Mouse (Mus musculus): Measurements from ENCODE around the gene Cabp4. TPM values are rescaled to one million over a fixed set of nuclear protein-coding genes. Genes with fewer than 3 reads are reported as not detected.

Cabp4 gene
- polyA plus RNA-seq, 1 experiment from 2014 or later = 0.09 TPM

DNA sequence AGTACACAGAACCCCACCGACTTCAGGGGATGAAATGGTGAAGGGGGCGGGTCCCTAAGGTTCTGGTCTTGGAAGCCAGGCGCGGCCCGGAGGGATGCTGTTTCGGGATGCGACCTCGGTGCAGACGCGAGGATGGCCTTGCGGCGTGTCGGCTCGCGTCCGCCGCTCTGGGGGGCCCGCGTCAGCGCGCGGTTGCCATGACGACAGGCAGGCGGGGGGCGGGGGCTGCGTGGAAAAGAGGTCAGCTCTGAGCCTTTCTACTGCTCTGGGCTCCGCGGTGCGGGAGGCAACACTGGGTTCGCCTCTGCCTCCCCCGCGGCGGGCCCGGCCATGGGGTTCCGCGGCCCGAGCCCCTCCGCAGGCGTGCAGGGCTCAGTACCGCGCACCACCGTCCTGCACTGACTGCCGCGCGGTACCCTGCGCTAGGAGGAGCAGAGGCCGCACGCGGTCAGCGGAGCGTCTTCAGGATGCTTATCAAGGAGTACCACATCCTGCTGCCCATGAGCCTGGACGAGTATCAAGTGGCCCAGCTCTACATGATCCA is 43.0 kb downstream of the Cabp4 start:
- peaks cover 43% of the 10 kb centered on the region for H3K27me3 ChIP-seq
- peak overlapping the region; percentile 66 for H3K9ac ChIP-seq
- under 1% methylated on average over 52 of the region's 52 CpGs for WGBS
- H3K27ac ChIP-seq = no peak overlapping the region
- ATAC-seq (ENCODE audit: low FRiP score) = peak; percentile 10; the same call in 1 of the 2 replicates
- H3K4me1 ChIP-seq = peaks cover 54% of the 10 kb centered on the region
- H3K36me3 ChIP-seq (replicated peaks) = no peaks in the 10 kb centered on the region
- no peaks in the 10 kb centered on the region for H3K9me3 ChIP-seq
- H3K4me2 ChIP-seq = peak overlapping the region; percentile 95
- H3K4me3 ChIP-seq (replicated peaks) = peak overlapping the region; percentile 57

DNA sequence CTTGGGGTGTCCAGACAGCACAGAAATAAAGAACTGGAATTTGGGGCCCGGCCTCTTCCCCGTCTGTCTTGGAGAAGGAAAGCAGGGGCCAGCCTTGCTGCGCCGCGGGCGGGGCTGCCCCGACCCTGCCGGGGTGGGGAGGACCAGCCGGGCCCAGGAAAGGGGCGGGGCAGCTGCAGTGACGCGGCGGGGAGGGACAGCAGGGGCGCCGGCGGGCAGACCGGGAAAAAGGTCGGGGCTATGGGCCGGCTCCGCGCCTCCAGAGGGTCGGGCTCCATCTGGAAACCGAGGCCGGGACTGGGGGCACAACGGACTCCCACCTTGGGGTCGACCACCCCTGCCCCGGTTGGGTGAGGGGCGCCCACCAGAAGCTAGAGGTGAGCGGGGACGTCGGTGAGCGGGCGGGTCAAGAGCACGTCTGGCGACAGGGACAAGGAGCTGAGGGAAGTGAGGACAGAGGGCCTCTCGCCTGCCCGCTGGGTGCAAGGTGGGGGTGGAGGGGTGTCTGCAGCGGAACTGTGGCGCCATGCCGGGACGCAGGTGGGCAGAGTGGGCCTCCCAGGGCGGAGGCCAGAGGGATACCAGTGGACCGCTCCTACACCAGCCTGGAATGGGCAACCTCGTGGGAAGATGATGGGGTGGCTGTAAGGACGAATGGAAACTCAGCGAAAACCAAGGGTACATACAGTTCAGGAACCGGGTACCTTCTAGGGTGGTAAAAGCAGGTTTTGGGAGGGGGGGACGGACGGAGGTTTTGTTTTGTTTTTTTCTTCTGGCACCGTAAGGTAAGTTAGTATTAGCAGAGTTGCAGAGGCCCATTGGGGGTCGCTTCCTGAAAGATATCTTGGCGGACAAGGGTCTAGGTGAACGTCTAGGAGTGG is 43.8 kb downstream of the Cabp4 start, which contains the start of gene Pitpnm1:
TSS of gene Pitpnm1 (plus strand) at position 162 of the 881 bp plus-strand sequence.
- Histone ChIP-seq H3K36me3 (replicated peaks) (no peaks in the 10 kb centered on the region), H3K27me3 (peaks cover 43% of the 10 kb centered on the region), H3K4me3 (replicated peaks) (peak within 1 kb of the TSS; percentile 57), H3K4me2 (peak within 1 kb of the TSS; percentile 95), H3K4me1 (peaks cover 54% of the 10 kb centered on the region), H3K9me3 (no peaks in the 10 kb centered on the region), H3K9ac (peak within 1 kb of the TSS; percentile 66), H3K27ac (no peak within 1 kb of the TSS)
- no peak for ATAC-seq (ENCODE audit: low FRiP score)
- WGBS = 1% methylated on average over 53 of the region's 53 CpGs

DNA sequence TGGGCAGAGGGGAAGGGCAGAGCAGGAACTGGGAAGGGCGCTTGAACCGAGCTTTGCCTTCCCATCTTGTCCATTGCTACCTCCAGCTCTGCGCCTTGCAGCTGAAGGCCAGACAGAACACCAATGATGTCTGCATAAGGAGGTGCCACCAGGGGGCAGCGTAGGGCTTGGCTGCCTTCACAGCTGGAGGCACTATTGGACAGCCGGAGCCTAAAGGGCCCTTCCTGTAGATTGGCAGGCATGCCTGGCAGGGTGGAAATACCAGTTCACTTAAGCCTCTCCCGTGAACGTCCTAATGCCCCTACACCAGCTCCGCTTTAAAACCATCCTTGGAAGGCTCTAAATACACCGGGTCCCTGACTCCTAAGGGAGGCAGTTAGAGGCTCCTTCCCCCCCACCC is 44.8 kb downstream of the Cabp4 start:
- WGBS = 9% methylated on average over 9 of the region's 9 CpGs
- Histone ChIP-seq H3K9me3 (no peaks in the 10 kb centered on the region), H3K36me3 (replicated peaks) (no peaks in the 10 kb centered on the region), H3K27ac (no peak overlapping the region), H3K4me2 (peak overlapping the region; percentile 95), H3K4me1 (peaks cover 54% of the 10 kb centered on the region), H3K9ac (no peak overlapping the region), H3K4me3 (replicated peaks) (no peak overlapping the region), H3K27me3 (peaks cover 43% of the 10 kb centered on the region)
- ATAC-seq (ENCODE audit: low FRiP score) = no peak

DNA sequence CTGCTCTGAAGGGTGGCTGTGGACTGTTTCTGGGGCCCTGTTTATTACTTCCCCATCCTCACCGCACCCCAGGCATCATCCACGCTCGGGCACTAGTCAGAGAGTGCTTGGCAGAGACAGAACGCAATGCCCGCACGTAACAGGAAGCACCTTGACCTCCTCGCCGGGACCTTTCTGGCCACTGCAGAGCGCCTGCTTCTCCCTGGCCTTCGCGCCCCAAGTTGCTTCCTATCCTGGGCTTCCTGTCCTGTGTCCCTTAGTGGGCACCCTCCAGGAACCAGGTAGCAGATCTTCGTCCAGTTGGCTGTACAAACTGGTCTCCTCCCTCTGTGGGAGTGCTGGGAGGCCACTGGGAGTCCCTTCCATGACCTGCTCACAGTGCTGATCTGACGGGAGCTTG is 45.4 kb downstream of the Cabp4 start:
- ATAC-seq (ENCODE audit: low FRiP score) = no peak
- no peak overlapping the region for H3K9ac ChIP-seq
- no peaks in the 10 kb centered on the region for H3K36me3 ChIP-seq (replicated peaks)
- H3K27ac ChIP-seq = 0 out of 2 replicates have a peak overlapping the region, but pooled peaks have one; percentile 0
- peaks cover 54% of the 10 kb centered on the region for H3K4me1 ChIP-seq
- no peak overlapping the region for H3K4me3 ChIP-seq (replicated peaks)
- 89% methylated on average over 13 of the region's 13 CpGs for WGBS
- 0 out of 2 replicates have a peak overlapping the region, but pooled peaks have one; percentile 95 for H3K4me2 ChIP-seq
- H3K27me3 ChIP-seq = peaks cover 43% of the 10 kb centered on the region
- no peaks in the 10 kb centered on the region for H3K9me3 ChIP-seq

DNA sequence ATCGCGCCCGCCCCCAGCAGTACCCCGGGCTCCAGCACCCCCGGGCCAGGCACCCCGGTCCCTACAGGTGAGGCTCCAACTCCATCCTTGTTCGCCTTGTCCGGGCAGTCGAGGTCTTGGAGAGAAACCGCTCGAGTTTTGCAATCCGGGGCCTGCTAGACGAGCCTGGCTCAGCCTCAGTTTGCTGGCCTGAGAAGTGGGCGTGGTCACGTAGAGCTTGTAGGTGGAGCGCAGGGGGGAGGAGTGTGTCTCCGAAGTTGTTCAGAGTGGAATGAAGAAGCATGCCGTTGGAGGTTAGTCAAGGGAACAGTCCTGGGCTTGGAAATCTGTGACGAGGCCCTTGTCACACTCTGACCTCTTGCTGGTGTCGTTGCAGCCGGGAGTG is 46.4 kb downstream of the Cabp4 start:
- H3K4me1 ChIP-seq = peaks cover 54% of the 10 kb centered on the region

DNA sequence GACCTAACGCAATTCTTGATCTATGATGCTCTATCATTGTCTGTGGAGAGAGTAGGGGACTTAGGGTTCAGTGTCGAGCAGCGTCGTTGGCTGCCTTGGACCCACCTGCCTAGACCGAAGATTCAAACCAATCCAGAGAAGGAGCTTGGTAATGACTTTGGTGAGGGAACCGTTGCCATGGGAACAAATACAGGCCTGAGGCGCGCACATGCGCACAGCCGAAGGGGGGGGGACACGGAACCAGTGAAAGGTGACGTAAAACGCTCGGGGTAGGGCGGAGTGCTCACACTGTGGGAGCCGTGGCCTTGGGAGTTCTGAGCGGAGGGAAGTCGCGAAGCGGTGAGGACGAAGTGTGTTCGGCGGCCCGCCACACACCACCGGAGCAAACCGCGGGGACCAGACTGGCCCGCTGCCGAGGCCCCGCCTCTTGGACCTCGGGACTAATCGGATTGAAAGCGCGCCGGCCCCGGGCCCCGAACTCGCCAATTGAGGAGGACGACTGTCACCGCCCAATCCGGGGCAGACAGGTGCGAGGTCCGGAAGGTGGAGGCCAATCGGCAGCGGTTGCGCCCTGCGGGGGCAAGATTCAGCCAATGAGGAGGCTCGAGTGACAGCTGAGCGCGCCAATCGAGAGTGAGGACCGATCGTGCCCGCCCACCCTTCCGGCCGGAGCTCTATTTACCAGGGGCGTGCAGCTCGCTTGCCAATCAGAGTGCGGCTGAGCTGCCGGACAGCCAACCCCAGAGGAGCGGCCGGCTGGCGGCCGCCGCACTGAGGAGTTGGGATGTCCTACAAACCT is 47.0 kb downstream of the Cabp4 start, which contains the start of gene Cdk2ap2:
TSS of gene Cdk2ap2 (plus strand) at position 541 of the 799 bp plus-strand sequence.
- H3K4me3 ChIP-seq (replicated peaks) = peak within 1 kb of the TSS; percentile 64
- H3K4me2 ChIP-seq = peak within 1 kb of the TSS; percentile 63
- ATAC-seq (ENCODE audit: low FRiP score) = peak; percentile 95
- H3K27ac ChIP-seq = peak within 1 kb of the TSS; percentile 88
- peaks cover 53% of the 10 kb centered on the region for H3K4me1 ChIP-seq
- H3K9ac ChIP-seq = peak within 1 kb of the TSS; percentile 57
- peaks cover 30% of the 10 kb centered on the region for H3K27me3 ChIP-seq
- no peaks in the 10 kb centered on the region for H3K36me3 ChIP-seq (replicated peaks)
- under 1% methylated on average over 65 of the region's 65 CpGs for WGBS
- H3K9me3 ChIP-seq = no peaks in the 10 kb centered on the region

More for the DNA sequence above, 46.4 kb downstream of the Cabp4 start:
- Histone ChIP-seq H3K9ac (peak overlapping the region; percentile 57), H3K9me3 (no peaks in the 10 kb centered on the region), H3K4me3 (replicated peaks) (peak overlapping the region; percentile 64), H3K36me3 (replicated peaks) (no peaks in the 10 kb centered on the region), H3K4me2 (peak overlapping the region; percentile 63), H3K27me3 (peaks cover 36% of the 10 kb centered on the region), H3K27ac (peak overlapping the region; percentile 88)
- WGBS = 2% methylated on average over 21 of the region's 21 CpGs
- ATAC-seq (ENCODE audit: low FRiP score) = peak; percentile 18

DNA sequence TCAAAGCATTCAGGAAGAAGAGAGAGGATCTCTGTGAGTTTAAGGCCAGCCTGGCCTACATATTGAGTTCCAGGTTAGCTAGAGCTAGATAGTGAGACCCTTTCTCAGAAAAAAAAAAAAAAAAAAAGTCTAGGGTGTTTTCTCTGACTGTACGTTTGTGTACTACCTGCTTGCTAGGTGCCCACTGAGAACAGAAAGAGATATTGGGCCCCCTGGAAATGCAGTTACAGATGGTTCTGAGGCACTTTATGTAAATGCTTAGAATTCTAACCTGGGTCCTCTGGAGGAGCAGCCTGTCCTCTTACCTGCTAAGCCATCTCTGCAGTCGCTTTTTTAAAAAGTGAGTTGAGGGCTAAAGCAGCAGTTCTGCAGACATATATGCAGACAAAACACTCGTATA is 48.0 kb downstream of the Cabp4 start:
- no peaks in the 10 kb centered on the region for H3K36me3 ChIP-seq (replicated peaks)
- no peaks in the 10 kb centered on the region for H3K9me3 ChIP-seq
- peaks cover 19% of the 10 kb centered on the region for H3K27me3 ChIP-seq
- no peak for ATAC-seq (ENCODE audit: low FRiP score)
- no peak overlapping the region for H3K27ac ChIP-seq
- H3K4me3 ChIP-seq (replicated peaks) = no peak overlapping the region
- peaks cover 42% of the 10 kb centered on the region for H3K4me1 ChIP-seq
- H3K4me2 ChIP-seq = peak overlapping the region; percentile 63; the same call in 1 of the 2 replicates
- H3K9ac ChIP-seq = no peak overlapping the region
- 63% methylated on average over 3 of the region's 3 CpGs for WGBS

DNA sequence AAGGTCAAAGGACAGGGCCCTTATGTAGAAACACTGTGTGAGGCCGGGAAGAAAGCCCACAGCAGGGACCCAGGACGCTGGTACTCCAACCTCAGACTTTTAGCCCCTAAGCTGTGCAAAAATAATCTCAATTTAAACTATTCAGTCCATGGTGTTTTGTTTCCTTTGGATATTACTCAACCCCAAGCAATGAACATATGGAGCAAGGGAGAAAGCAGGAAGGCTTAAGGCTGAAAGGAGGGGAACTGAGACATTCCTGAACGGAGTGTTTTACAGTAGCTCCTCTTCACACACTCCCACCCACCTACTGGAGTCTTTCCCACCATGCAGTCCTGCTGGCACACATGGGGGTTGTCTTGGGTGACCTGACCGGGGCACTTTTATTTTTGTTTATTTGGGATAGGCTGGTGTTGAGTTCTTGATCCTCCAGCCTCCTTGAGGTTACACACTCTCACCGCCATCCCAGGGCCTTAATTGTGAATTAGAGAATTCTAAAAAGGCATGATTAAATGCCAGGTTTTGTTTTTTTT is 49.0 kb downstream of the Cabp4 start:
- Histone ChIP-seq H3K9ac (no peak overlapping the region), H3K4me1 (peaks cover 33% of the 10 kb centered on the region), H3K4me3 (replicated peaks) (no peak overlapping the region), H3K4me2 (no peak overlapping the region), H3K36me3 (replicated peaks) (no peaks in the 10 kb centered on the region), H3K27ac (no peak overlapping the region), H3K27me3 (peaks cover 14% of the 10 kb centered on the region), H3K9me3 (no peaks in the 10 kb centered on the region)
- no peak for ATAC-seq (ENCODE audit: low FRiP score)
- 82% methylated on average over 5 of the region's 5 CpGs for WGBS

DNA sequence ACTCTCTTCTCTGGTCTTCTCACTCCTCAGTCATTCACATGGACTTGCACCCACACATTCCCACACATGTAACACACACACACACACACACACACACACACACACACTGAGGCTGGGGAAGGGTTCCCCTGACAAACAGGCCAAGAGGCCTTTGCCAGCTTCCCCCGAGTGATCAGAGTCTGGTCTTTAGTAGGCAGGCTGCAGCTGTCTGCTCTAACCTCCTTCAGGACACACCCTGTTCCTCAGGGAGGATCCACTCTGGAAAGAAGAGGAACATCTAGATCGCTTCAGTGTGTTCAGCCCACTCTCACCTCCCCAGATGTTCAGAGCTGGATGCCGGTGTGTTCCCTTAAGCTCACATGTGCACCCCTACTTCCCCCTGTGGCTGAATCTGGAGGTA is 49.5 kb downstream of the Cabp4 start:
- peaks cover 28% of the 10 kb centered on the region for H3K4me1 ChIP-seq
- H3K4me3 ChIP-seq (replicated peaks) = no peak overlapping the region
- H3K27ac ChIP-seq = no peak overlapping the region
- H3K9ac ChIP-seq = no peak overlapping the region
- WGBS = 91% methylated on average over 3 of the region's 3 CpGs
- no peaks in the 10 kb centered on the region for H3K9me3 ChIP-seq
- no peak for ATAC-seq (ENCODE audit: low FRiP score)
- no peaks in the 10 kb centered on the region for H3K36me3 ChIP-seq (replicated peaks)
- H3K4me2 ChIP-seq = no peak overlapping the region
- H3K27me3 ChIP-seq = peaks cover 12% of the 10 kb centered on the region; the same call in 1 of the 2 replicates

DNA sequence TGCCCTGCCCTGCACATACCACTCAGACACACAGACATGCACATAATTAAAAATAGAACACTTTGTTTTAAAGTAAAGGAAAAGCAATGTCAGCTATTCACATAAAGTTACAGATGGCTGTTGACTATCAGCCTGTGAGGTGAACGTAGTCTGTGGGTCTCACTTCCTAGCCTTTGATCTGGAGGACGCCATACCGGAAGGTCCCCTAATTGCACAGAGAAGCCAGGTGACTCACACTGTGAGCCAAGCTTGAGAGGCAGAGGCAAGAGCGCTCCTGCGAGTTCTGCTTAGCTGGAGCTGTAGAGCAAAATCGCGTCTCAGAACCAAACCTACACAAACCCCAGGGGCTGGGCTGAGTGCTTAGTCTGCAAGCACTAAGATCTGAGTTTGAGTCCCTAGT is 50.1 kb downstream of the Cabp4 start:
- Histone ChIP-seq H3K9ac (no peak overlapping the region), H3K4me1 (peaks cover 22% of the 10 kb centered on the region), H3K4me2 (no peak overlapping the region), H3K36me3 (replicated peaks) (no peaks in the 10 kb centered on the region), H3K9me3 (no peaks in the 10 kb centered on the region), H3K4me3 (replicated peaks) (no peak overlapping the region), H3K27ac (no peak overlapping the region), H3K27me3 (peaks cover 10% of the 10 kb centered on the region; the same call in 1 of the 2 replicates)
- ATAC-seq (ENCODE audit: low FRiP score) = no peak
- WGBS = 86% methylated on average over 7 of the region's 7 CpGs

DNA sequence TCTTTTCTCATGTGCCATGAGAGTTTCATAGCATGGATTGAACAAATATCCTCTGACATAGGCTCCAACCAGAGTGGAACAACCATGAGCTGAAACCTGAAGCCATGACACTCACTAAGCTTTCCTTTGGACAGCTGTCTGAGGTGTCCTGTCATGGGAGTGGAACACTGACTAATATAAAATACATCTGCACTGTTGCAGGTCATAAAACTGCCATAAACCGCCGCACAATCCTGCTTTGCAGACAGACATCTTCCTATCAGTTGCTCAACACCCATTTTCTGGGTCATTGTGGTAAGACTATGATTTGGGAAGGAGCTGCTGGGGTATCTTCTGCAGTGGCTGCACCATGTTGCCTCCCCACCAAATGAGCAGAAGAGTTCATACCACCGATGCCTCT is 51.1 kb downstream of the Cabp4 start:
- ATAC-seq (ENCODE audit: low FRiP score) = no peak
- no peak overlapping the region for H3K27ac ChIP-seq

More for the DNA sequence above, 51.1 kb downstream of the Cabp4 start:
- Histone ChIP-seq H3K9ac (no peak overlapping the region), H3K4me2 (no peak overlapping the region), H3K9me3 (no peaks in the 10 kb centered on the region), H3K27me3 (0 out of 2 replicates have a peak, but pooled peaks cover 10% of the 10 kb centered on the region), H3K4me3 (replicated peaks) (no peak overlapping the region), H3K4me1 (peaks cover 12% of the 10 kb centered on the region), H3K36me3 (replicated peaks) (no peaks in the 10 kb centered on the region)
- WGBS = 95% methylated on average over 3 of the region's 3 CpGs

Data from forebrain, embryonic 12.5 days (tissue).